Mouse (Mus musculus) R1 (cell line): ENCODE results near the gene Trappc11.
A peak's percentile ranks its signal among the peaks of the same experiment; 100 is the strongest.
"Not testable (repeated sequence)": the region's sequence is repeated elsewhere in the genome, so short reads cannot be mapped to it uniquely, and the experiment has no call there.

ENCODE experiments used
- DNase-seq: peaks from one replicate; pipeline ENCODE4 v3.0.0-alpha.2; 2018; ENCODE audit warnings: low read depth, low spot score

Gene Trappc11

GRCm38 (mm10) chr8:47487231-47487630, 46.0 kb downstream of the Trappc11 start:
- DNase-seq: peak; percentile 58

DNA sequence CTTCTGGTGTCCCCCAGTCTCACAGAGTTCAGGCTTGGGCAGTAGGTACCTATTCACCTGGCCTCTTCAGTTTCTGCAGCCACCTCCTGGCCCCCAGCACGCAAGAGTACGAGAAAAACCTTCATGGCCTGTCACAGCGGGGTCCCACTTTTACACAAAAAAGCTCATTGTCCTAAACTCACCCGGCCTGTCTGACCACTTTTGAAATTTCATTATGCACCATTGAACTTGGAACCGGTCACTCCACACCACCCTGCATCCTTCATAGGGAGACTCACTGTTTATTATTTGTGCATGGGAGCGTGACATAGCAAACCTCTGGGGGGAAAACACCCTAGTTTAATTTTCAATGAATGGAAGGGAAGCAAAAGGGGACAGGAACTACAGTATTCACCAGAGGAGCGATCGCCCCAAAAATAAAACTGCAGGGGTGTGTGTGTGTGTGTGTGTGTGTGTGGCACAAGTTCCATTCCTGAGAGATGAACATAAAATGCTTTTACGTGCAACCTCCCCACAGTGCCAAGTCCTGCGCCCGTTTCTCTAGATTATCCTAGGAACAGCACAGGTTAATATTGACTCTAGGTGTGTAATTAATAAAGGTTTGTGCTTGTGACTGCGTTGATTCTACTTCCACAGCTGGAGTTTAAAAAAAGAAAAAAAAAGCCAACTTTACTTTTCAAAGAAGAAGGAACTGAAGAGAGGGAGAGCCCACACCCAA, 50.8 kb downstream of the Trappc11 start:
- peak; percentile 75 for DNase-seq

DNA sequence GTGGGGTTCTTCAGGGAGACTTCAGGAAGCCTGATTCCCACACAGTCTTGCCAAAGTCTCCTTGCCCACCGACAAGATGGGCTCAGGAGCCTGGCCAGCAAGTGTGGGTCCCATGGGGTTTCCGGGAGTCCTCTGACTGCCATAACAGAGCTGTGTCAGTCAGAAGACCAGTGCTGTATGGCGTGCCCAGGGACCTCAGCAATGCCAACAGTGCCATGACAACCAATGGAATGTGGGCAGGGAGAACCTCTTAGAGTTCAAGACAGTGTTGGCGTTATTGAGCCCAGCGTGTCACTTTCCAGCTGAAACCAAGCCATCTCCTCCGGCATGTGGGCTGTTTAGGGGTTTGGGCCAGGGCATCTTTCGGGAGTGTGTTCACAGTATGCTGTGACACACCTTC, 53.2 kb downstream of the Trappc11 start:
- no peak for DNase-seq

DNA sequence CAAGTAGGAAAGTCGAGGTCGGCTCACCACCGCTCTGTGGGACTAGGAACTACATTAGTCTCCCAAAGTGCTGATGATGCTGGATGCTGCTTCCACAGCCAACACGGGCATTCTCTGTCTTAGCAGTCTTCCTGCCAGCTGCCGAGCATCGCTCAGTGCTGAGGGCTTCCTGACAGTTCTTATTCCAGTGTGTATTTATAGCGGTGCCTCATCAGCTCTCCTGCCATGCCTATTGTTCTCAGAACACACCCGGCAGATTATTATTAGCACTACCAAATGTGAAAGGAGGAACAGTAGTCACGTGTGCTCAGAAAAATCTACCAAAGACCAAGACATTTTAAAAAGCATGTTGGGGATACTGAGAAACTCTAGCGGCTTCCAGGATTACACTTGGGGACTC, 71.6 kb downstream of the Trappc11 start:
- DNase-seq: no peak

GRCm38 (mm10) chr8:47459216-47459749, 74.0 kb downstream of the Trappc11 start:
- no peak for DNase-seq

DNA sequence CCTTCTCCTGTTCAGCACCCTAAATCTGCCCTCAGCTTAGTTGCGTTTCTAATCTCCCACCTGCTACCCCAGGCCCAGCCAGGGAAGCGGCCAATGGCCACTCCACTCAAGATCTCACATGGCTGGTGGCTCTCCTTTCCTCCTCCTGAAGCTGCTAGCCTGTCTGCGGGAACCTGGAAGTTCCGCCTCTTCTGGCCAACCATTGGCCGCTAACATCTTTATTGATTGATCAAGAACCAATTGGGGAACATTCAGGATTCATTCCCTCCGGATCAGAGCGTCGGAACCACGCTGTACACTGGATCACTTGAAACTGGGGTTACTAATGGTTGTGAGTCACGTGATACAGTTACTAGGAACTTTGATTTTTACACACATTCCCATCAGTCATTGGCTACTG, 74.7 kb downstream of the Trappc11 start:
- no peak for DNase-seq

GRCm38 (mm10) chr8:47449211-47449610, 84.1 kb downstream of the Trappc11 start:
- DNase-seq: not testable (repeated sequence)

GRCm38 (mm10) chr8:47446312-47447046, 86.8 kb downstream of the Trappc11 start, which contains the start of gene Stox2:
Gene Stox2, minus strand, starts transcription at chr8:47446362.
- no peak for DNase-seq
